Mouse (Mus musculus): ENCODE results near the gene Phf7.

Phf7 gene

DNA sequence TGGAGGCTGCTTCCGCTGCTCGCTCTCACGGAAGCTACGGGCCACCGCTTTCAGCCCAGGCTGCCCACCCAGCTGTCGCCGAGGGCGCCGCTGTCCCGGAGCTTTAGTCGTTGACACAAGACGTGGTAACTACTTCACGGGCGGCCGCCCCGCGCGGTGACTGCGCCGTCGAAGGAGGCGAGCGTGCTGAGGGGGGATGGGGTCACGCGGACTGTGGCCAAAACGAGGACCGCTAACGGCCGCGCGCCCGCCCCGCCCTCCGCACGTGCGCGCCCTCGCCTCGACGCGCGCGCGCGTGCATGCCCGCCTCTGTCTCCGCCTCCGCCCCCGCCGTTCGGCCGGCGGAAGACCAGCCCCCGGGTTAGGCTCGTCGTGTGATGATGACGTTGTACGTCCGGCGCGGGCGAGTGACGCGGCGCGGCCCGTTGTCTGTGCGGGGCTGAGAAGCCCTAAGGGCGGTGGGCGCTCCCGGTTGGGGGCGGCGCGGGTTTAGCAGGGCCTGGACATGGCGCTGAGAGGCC is at the start of gene Phf7, which contains the start of gene Bap1:
TSS of gene Phf7 (minus strand) at position 234 of the 521 bp plus-strand sequence.
TSS of gene Bap1 (plus strand) at position 367 of the 521 bp plus-strand sequence.
- DNase-seq (ENCODE audit: low spot score in 2 of 2) = peak; percentile 95 to 96

DNA sequence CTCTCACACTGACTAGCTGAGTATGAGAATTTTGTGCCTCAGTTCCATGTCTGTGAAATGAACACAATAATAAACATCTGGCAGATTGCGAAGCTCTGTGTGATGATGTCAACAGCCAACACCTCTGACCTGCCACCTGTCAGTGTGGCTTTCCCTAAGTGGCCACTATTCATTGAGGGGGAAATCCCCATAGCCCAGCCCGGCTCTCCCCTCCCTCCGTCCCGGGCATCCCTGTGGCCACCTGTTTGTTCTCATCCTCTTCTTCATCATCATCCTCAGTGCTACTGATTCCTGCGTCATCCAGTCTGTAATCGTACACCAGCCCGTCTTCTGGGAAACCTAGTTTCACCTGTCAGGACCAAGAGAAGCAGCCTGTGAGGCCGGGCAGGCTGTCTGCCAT is 34.6 kb upstream of the Phf7 start:
- no peak for DNase-seq (ENCODE audit: low spot score in 2 of 2)

DNA sequence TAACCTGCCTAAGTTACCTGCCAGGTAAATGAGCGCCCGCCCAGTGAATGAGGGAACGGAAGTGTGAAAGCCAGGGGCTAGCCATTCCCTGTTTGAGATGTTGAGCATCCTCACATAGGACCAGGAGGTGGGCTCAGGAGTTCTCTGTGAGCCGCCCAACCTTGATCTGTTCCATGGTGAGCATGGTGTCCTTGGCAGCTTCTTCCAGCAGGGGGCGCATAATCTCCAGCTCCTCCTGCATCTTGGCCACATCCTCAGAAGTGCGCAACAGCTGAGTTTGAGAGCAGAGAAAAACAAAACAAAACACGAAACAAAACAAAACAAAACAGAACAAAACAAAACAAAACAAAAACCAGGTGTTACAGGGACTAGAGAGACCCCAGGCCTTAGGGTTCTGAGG is 21.0 kb upstream of the Phf7 start:
- DNase-seq (ENCODE audit: low spot score in 2 of 2) = peak; percentile 81 to 82

DNA sequence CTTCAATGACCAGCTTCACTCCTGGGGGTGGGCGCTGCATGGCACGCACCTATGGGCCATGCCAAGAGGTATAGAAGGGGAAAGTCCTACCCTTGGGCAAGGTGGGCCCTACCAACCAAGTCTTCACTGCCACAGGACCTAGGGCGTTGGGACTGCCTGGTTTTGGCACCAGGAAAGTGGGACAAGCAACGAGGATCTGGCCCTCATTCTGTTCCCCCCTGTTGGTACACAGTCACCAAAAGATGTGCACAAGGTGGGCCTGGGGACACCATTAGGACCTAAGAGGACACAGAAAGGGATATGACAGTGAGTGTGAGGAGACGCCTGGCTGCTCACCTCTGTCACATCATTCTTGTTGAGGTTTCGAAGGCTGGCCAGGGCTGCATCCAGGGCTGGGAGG is 20.0 kb upstream of the Phf7 start:
- no peak for DNase-seq (ENCODE audit: low spot score in 2 of 2)

DNA sequence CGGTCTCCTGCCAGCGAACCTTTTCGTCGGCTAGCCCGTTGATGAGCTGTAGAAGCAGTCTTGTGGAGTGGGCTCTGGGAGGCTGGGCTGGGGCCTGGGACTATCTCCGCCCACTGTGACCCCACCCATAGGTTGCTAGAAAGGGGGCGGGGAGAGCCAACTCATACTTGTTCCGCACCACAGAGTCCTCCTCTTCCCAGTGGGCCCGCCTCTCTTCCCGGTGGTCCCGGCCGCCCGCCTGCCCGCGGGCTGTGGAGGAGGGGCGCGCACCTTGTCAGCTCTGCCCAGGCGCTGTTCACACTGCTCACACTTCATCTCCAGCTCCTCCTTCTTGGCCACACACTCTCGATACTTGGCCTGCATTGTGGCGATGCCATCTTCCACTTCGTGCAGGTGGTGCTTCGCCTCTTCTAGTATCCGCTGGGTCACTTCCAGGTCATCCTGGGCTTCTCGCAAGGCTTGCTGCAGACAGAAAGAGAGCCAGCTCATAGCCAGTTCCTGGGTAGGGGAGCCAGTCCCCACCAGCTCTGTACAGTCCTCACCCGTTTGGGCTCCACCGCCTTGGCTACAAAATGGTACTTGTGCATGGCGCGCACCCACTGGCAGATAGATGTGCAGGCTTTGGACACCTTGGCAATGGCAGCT is 18.5 kb upstream of the Phf7 start:
- DNase-seq (ENCODE audit: low spot score in 2 of 2) = no peak

DNA sequence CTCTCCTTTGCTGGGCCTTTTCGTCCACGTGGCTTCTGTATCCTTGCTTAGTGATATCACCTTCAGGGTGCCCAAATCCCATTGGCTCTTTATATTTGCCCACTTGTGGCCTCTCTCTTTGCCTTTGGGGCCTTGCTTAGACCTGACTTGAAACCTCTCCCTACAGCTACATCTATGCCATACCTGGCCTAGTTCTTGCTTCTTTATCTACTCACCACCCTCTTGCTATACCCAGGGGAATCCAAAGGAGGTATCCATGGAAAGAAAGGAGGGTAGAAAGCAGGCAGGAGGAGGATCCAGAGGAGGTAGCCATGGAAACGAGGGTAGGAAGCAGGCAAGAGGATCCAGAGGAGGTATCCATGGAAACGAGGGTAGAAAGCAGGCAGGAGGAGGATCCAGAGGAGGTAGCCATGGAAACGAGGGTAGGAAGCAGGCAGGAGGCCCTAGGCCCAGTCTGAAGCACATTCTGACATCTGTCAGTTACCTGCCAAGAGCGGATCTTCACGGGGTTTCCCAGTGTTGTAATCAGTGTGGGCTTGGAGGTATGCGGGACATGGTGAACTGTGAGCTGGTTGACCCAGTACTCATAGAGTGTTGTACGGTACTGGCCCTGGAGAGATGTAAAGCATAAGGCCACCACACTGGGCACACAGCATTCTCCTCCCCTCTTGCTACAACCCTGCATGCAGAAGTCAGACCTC is 17.3 kb upstream of the Phf7 start:
- DNase-seq (ENCODE audit: low spot score in 2 of 2) = peak; percentile 31 to 58

DNA sequence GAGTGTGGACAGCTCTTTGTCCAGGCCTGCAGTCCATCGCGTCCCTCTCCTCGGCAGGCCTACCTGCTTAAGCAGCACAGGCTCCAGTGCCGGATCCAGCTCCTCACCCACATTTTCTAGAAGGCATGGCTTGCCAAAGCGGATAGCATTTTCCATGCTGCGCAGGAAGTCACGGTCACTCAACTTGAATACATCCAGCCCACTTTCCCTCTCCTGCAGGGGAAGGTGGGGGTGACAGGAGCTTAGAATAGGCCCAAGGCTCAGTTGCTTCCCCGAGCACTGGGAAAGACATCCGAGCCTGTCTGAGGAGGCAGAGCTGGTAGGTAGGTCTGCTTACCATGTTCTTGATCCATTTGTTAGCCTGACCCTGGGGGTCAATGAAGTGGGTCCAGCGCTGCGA is 16.5 kb upstream of the Phf7 start:
- DNase-seq (ENCODE audit: low spot score in 2 of 2) = no peak

DNA sequence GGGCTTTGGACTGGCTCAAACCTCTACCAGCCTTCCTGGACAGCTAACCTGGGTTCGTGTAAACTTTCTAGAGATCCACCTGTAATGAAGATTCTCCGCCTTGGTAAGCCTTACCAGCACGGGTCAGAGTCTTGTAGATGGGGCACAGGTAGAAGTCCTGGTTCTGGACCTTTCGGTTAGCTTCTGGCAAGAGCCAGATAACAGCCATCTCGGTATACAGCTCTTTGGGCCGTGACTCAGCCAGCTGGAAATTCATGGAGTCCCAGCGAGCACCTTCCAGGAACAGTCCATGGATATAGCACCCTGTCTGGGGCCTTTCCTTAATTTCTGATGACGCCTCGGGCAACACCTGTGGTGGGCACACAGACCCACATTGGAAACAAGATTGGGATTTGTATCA is 9.8 kb upstream of the Phf7 start:
- no peak for DNase-seq (ENCODE audit: low spot score in 2 of 2)

DNA sequence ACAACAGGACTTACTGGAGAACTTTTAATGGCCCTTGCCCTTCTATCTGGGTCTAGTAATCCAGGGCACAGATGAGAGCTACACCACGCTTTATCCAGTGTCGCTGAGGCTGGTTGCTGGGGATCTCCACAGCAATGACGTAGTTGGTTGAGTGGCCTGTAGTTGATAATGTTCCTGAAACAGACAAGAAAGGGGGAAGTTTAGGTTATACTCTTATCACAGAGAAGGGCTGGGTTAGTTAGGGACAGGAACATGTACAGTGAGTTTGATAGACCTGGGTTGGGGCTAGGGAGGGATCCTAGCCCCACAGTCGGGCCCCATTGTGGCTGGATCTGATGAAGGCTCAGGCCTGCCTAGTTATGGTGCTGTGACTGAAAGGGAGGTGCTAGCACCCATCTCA is 9.3 kb upstream of the Phf7 start:
- DNase-seq (ENCODE audit: low spot score in 2 of 2) = no peak

DNA sequence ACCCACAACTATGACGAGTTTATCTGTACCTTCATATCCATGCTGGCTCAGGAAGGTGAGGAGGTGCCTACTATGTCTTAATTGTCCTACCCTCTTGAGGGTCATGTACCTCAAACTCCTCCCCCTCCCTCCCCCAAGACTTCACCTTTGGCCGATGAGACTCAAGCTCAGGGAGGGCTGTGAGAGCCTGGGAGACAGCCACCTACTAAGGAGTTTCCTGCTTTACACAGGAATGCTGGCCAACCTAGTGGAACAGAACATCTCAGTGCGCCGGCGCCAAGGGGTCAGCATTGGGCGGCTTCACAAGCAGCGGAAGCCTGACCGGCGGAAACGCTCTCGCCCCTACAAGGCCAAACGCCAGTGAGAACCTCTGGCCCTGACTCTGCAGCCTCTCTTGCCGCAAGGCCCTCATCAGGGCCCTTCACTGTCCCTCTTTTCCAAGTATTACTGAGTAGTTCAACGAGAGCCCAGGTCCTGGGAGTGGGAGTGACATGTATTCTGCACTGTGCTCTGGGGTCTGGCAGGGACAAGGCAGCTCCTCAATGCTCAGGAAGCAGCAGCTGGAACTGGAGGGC is 7.4 kb upstream of the Phf7 start:
- no peak for DNase-seq (ENCODE audit: low spot score in 2 of 2)

DNA sequence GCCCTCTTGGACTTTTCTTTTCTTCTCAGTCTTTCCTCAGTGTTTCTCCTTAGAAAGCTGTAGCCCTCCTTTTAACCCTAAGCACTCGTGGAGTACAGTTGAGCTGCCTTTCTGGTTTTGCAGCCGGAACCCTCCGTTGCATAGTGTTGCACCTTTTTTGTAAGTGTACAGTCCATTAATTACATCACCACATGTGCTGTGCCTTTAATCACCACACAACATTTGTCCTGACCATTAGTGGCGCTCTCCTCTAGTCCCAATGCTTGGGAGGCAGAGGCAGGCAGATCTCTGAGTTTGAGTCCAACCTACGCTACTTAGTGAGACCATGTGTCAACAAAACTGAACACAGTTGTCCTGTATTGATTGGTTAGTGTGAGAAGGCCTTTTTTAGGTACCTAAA is 974 bp upstream of the Phf7 start:
- no peak for DNase-seq (ENCODE audit: low spot score in 2 of 2)

DNA sequence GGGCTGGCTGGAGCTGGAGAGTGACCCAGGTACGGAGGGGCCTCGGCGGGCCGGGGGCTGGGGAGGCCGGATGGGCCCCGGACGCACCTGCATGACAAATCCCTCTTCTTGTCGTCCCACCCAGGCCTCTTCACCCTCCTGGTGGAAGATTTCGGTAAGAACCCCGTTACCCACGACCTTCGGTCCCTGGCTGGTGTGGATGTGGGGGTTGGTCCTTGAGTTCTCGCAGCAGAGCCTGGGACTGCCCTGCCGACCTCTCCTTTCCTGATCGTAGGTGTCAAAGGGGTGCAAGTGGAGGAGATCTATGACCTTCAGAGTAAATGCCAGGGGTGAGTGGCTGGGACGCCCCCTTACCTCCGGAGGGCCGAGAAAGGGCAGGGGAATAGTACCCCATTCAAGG is 509 bp upstream of the Phf7 start:
- DNase-seq (ENCODE audit: low spot score in 2 of 2) = no peak

DNA sequence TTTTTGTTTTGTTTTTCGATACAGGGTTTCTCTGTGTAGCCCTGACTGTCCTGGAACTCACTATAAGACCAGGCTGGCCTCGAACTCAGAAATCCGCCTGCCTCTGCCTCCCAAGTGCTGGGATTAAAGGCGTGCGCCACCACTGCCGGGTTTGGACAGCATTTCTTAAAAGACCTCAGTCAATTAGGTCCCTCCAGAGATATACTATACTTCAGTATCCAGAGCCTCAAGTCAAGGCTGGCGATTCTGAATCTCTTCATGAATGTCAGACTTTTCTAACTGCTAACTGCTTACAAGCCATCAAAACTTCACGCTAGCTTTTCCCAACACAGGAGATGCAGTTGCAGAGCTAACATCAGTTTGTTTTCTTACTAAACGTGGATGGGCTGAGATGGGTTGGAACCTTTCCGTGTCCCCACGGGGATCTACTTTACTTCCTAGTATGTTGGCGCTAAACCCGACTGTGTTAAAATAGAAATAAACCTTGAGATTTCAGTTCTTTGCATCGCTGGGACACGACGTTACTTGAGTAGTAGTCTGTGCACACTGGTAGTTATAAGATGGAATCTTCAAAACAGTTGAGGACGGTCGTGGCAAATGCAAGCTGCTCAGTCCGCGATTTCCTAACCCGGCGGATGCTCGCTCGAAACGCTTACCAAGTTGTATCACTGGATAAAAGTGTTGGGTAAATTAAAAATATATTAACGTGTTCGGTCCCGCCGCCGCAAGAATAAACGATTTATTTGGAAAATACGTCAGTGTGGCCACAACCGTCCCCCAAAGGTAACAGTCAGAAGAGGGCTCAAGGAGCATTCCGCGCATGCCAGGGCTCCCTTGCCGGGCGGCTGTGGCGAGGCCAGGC is 664 bp downstream of the Phf7 start:
- no peak for DNase-seq (ENCODE audit: low spot score in 2 of 2)

DNA sequence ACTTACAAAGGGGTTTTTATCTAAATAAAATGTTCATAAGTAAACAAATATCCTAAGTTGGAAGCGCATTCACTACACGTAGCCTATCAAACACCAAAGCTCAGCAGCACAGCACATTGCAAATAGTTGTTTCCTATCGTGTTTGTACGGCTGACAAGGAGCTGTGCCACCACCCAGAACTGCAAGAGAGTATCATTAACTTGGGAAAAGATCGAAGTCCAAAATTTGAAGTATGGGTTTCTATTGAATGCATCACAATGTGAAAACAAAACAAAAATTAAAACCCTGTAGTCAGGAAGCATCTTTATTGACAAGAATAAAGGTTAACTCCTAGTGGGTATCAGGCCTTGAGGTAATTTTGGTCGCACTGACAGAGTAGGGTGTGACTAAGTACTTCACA is 2.7 kb downstream of the Phf7 start:
- no peak for DNase-seq (ENCODE audit: low spot score in 2 of 2)

DNA sequence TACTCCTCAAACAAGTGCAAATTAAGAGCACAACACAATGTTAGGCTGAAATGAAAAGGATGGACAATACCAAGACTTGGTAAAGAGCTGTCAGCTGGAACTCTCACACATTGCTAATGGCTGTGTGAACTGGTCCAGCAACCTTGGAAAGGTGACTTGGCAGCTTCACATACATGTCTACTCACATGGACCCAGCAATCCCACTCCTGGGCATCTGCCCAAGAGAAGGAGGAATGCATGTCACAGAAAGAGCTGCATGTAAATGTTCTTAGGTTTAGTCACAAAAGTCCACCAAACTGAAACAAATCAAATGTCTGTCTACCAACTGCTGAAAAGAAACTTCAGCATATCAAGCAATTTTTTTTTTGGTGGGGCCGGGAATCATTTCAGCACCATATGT is 5.2 kb downstream of the Phf7 start:
- DNase-seq (ENCODE audit: low spot score in 2 of 2) = no peak

DNA sequence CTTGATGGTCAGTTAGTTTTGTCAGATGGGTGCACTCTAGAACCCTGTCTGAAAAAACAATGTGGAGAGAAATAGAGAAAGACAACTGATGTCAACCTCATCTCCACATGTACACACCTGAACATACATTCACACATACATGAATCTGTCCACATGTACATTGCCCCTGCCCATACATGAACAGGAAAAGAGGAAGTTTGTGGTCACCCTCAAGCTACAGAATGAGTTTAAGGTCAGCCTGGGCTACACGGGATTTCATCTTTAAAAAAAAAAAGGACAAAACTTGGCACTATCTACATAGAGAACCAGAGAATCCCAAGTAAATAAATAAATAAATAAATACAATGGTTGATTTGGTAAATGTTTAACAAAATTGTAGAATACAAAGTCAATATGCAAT is 6.3 kb downstream of the Phf7 start:
- DNase-seq (ENCODE audit: low spot score in 2 of 2) = no peak

DNA sequence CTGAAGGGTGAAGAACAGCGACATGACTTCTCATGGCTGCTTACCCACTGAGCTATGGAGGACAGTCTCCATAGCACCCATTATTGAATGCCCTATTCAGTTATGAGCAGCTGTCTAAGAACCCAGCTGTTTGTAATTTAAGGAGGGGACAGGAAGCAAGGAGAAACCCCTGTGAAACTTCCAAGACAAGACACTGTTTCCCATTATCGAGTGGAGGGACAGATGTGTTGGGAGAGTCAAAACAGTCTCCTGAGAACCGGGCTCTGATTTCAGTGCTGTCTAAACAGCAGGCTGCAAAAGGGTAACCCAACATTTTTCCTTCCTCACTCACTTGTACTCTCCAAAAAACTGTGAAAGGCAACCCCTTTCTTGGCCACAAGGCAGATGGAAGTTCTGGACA is 10.6 kb downstream of the Phf7 start:
- no peak for DNase-seq (ENCODE audit: low spot score in 2 of 2)

DNA sequence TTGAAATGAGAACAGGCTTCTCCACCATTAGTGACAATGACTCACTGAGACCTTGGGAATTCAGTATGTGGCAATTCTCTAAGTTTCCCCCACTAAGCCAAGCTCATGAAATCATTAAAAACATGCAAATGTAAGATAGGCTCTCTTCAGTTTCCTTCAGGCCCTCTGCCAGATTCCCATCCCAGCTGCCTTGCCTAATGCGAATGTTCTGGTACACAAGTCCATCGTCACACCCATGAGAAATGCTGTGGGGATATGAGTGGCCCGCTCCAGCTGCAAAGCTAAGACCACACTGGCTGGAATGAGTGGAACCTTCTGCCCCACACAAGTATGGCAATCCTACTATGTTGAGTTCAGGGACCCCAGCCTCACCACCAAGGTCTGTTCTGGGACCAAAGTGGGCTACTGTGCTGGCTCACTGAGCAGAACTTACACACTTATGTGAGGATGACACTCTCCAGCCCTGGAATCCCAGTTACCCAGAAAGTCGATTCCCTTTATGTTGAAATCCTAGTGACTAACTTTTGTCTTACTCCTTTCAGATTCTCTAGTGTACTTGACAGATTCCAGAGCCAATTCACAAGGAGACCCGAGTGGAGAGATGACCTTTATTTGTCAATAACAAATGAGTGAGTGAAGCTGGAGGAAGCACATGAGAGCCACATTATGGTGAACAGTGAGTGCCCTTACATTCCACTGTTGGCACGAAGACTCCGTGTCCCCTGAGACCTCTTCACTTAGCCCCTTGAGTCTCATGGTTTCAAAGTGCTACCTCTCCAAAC is 13.8 kb downstream of the Phf7 start:
- DNase-seq (ENCODE audit: low spot score in 2 of 2) = no peak

DNA sequence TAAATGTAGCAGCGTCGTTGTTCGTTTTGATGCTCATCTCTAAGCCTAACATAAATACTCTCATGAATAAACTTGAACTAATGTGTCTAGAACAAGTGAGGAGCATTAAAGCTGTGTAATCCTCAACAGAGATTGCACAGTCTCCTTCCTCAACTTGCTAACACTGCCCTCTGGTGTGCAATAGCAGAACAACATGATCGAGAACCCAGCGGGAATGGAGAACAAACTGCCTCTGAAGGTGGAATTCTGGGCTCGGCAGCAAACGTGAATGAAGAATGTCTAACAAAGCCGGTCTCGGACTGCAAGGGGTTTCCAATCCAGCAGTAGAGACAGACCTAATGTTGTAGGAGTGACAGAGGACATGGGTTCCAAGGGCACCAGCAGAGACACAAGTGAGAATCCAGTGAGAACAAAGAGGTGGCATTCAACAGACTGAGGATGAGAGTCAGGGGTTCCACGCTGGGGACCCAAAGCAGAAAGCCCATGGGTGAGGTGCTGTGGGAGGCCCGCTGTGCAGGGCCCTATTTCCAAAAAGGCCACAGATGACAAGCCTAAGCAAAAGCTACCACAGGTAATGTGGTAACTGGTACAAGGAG is 17.0 kb downstream of the Phf7 start:
- peak; percentile 68 to 81 for DNase-seq (ENCODE audit: low spot score in 2 of 2)

DNA sequence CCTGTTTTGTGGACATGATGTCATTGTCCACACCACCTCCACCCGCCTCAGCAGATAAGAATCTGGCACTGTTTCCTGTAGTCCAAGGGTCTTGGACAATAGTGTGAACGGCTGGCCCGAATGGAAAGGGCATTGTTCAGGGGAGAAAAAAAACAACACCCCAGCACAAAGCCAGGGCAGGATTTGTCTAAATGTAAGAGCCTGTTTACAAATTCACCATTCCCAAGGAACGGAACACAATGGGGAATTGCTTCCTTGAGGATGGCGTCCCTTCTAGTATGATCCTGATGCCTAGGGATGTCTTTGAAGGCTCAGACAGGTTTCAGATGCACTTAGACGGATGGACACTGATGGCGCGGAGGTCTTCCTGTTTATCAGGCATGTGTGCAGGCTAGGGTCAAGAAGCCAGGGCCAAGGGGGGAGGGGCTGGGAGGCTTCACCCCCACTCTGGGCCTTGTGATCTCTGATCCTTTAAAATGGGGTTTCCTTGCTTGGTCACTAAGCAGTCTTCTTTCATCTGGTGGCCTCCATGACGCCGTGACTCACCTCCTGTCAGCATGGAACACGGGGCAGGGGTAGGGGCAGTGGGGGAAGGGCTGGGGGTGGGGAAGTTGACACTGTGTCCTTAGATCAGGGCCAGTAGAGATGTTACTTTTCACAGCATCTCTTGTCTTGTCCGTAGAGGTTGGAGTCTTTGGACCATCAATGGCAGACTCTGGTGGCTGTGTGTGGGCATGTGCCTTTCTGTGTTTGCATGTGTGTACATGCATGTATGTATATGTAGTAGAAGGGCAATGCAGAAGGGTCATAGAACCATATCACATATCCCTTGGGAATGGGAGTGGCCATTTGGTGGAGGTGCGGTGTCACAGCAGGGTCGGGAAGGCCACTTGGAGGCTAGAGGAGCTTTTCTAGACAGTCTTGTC is 17.8 kb downstream of the Phf7 start:
- no peak for DNase-seq (ENCODE audit: low spot score in 2 of 2)
